Mouse (Mus musculus) granulocyte monocyte progenitor cell, adult 5-6 weeks (primary cell): ENCODE measurements around the gene Ndufb10. TPM values are rescaled to one million over a fixed set of nuclear protein-coding genes. Genes with fewer than 3 reads are reported as not detected.
A peak's percentile ranks its signal among the peaks of the same experiment; 100 is the strongest.
"Not testable (repeated sequence)": the region's sequence is repeated elsewhere in the genome, so short reads cannot be mapped to it uniquely, and the experiment has no call there.

Source experiments
- ATAC-seq: replicated peaks from 2 replicates; pipeline ENCODE4 v1.8.0; 2016; ENCODE audit warnings: mild to moderate bottlenecking, moderate TSS enrichment, inconsistent platforms; ENCODE audit not compliant: poor library complexity, severe bottlenecking
- total RNA-seq, 2 experiments: library from RNA; stranded (forward) in 1 of 2; stranded (reverse) in 1 of 2; fragments of 200-712, 200-1000 nt in 1 of 2; fragments of >200 nt in 1 of 2; fragmentation: Nextera tagmentation in 1 of 2; gene quantifications; 2 replicates each; pipeline ENCODE4 v1.2.3; 2014 to 2017

Ndufb10 gene
- total RNA-seq, 2 experiments from 2014 or later = 248 to 286 TPM

- ATAC-seq = no peak
Observed at GRCm38 (mm10) chr17:24735446-24735845, 11.2 kb upstream of the Ndufb10 start.

- ATAC-seq = no peak
Observed at GRCm38 (mm10) chr17:24734513-24734912, 10.2 kb upstream of the Ndufb10 start.

GRCm38 (mm10) chr17:24733434-24734050 lies 9.3 kb upstream of the Ndufb10 start:
- no peak for ATAC-seq

- ATAC-seq = no peak
Observed at GRCm38 (mm10) chr17:24732233-24732935, 8.1 kb upstream of the Ndufb10 start.

- ATAC-seq = no peak
Observed at GRCm38 (mm10) chr17:24730787-24731186, 6.5 kb upstream of the Ndufb10 start.

GRCm38 (mm10) chr17:24729067-24729466 lies 4.8 kb upstream of the Ndufb10 start:
- no peak for ATAC-seq

GRCm38 (mm10) chr17:24728184-24728583 lies 3.9 kb upstream of the Ndufb10 start:
- no peak for ATAC-seq

GRCm38 (mm10) chr17:24727618-24728017 lies 3.3 kb upstream of the Ndufb10 start, which contains the start of gene Rpl3l:
TSS of gene Rpl3l (plus strand) at chr17:24727820.
- ATAC-seq = no peak

- ATAC-seq = no peak
Observed at GRCm38 (mm10) chr17:24725637-24726390, 1.5 kb upstream of the Ndufb10 start.

GRCm38 (mm10) chr17:24723881-24724180 lies 447 bp downstream of the Ndufb10 start:
- peak; percentile 6 for ATAC-seq

- no peak for ATAC-seq
Observed at GRCm38 (mm10) chr17:24723122-24723880, 977 bp downstream of the Ndufb10 start.

GRCm38 (mm10) chr17:24722220-24722924 lies 1.9 kb downstream of the Ndufb10 start:
- no peak for ATAC-seq

GRCm38 (mm10) chr17:24721383-24721955 lies 2.8 kb downstream of the Ndufb10 start:
- ATAC-seq = not testable (repeated sequence)

GRCm38 (mm10) chr17:24720616-24721015 lies 3.7 kb downstream of the Ndufb10 start:
- not testable (repeated sequence) for ATAC-seq

- ATAC-seq = peak; percentile 80
Observed at GRCm38 (mm10) chr17:24719494-24720222, 4.6 kb downstream of the Ndufb10 start.

GRCm38 (mm10) chr17:24718938-24719337 lies 5.3 kb downstream of the Ndufb10 start:
- ATAC-seq = not testable (repeated sequence)

- no peak for ATAC-seq
Observed at GRCm38 (mm10) chr17:24717943-24718342, 6.3 kb downstream of the Ndufb10 start, which contains the start of the genes Rnf151 and Rps2. TSS of gene Rnf151 (minus strand) at chr17:24718063. TSS of gene Rps2 (plus strand) at chr17:24718116.

- ATAC-seq = no peak
Observed at GRCm38 (mm10) chr17:24716166-24716682, 8.1 kb downstream of the Ndufb10 start.

- ATAC-seq = no peak
Observed at GRCm38 (mm10) chr17:24715556-24715955, 8.7 kb downstream of the Ndufb10 start.
